Mouse (Mus musculus): ENCODE data around the gene Grm4. TPM values are rescaled to one million over a fixed set of nuclear protein-coding genes. Genes with fewer than 3 reads are reported as not detected.

Grm4 gene
- polyA plus RNA-seq, 1 experiment, result not detected

DNA sequence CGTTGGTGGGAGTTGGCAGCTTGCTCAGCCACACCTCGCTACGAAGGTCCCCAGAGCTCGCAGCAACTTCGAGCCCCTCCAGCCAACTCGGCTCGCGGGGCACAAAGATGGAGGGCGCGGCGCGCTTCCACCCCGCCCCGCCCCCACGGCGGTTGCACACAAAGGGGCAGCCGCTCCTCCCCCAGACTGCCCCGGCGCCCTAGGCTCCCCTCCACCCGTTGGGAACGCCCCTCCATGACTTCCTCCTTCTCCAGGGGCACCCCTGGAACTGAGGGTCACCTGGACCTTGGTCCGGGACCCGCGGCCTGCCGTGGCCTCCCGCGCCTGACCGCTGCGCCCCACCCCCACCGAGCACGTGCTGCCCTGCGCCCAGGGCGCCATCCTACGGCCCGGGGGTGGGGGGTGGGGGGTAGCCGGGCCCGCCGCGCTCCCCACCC, 33.9 kb upstream of the Grm4 start:
- H3K4me1 ChIP-seq (ENCODE audit: control insufficient read depth, insufficient read depth, low read length), result peaks cover 16% of the 10 kb centered on the region

DNA sequence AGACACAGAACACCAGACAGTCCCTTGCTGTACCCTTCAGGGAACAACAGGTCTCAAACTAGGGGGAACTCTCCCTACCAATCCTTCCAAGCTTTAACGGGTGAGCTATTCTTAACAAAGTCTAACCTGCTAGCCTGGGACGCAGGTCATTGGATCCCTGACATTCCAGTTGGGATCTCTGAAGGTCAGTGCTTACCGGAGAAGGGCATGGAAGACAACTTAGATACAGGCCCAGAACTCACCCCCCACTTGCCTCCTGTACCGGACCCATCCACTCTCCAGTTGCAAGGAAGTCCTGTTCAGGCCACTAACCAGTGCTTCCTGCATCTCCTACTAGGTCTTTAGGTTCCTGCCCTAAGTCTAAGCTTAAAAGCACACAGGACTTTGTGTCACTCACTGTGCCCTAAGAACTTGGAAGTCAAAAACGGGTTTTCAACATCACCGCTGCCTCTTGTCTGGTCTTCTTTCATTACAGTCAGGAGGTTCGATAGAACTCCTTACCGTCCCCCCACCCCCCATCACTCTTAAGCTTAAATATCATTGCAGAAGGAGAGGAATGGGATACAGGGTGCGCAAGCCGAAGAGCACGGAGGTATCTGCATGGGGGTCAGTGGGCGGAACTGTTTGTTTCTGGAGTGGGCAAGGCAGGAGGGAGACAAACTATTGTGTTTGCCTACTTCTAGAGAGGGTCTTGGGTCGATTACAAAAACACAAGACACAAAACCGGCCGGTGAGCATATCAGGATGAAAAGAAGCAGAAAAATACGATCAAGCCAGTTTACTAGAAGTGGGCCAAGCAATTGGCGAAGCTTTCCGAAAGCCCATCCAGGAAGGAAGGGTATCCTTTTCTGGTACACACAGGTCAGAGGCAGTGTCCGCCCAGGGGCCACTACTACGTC, 33.1 kb upstream of the Grm4 start:
- TF ChIP-seq CTCF (IDR thresholded peaks at IDR 0.05; ENCODE audit: control insufficient read depth, insufficient read depth, low read length) (no peak), POLR2A (IDR thresholded peaks at IDR 0.05; ENCODE audit: borderline replicate concordance, control insufficient read depth, low read depth, low read length) (no peak)
- 40% methylated on average over 20 of the region's 20 CpGs for WGBS
- H3K4me3 ChIP-seq (replicated peaks; ENCODE audit: control insufficient read depth, low read depth, low read length), result no peak overlapping the region
- H3K27ac ChIP-seq (ENCODE audit: control insufficient read depth, insufficient read depth, low read depth, low read length, poor library complexity), result peak overlapping the region; percentile 99
- H3K4me1 ChIP-seq (ENCODE audit: control insufficient read depth, insufficient read depth, low read length), result peaks cover 15% of the 10 kb centered on the region

More for the DNA sequence above, 33.9 kb upstream of the Grm4 start:
- Histone ChIP-seq H3K27ac (ENCODE audit: control insufficient read depth, insufficient read depth, low read depth, low read length, poor library complexity) (peak overlapping the region; percentile 99), H3K4me3 (replicated peaks; ENCODE audit: control insufficient read depth, low read depth, low read length) (peak overlapping the region; percentile 59)
- 1% methylated on average over 37 of the region's 39 CpGs for WGBS
- TF ChIP-seq CTCF (IDR thresholded peaks at IDR 0.05; ENCODE audit: control insufficient read depth, insufficient read depth, low read length) (no peak), POLR2A (IDR thresholded peaks at IDR 0.05; ENCODE audit: borderline replicate concordance, control insufficient read depth, low read depth, low read length) (peak; percentile 28; the same call in 1 of the 2 replicates)

DNA sequence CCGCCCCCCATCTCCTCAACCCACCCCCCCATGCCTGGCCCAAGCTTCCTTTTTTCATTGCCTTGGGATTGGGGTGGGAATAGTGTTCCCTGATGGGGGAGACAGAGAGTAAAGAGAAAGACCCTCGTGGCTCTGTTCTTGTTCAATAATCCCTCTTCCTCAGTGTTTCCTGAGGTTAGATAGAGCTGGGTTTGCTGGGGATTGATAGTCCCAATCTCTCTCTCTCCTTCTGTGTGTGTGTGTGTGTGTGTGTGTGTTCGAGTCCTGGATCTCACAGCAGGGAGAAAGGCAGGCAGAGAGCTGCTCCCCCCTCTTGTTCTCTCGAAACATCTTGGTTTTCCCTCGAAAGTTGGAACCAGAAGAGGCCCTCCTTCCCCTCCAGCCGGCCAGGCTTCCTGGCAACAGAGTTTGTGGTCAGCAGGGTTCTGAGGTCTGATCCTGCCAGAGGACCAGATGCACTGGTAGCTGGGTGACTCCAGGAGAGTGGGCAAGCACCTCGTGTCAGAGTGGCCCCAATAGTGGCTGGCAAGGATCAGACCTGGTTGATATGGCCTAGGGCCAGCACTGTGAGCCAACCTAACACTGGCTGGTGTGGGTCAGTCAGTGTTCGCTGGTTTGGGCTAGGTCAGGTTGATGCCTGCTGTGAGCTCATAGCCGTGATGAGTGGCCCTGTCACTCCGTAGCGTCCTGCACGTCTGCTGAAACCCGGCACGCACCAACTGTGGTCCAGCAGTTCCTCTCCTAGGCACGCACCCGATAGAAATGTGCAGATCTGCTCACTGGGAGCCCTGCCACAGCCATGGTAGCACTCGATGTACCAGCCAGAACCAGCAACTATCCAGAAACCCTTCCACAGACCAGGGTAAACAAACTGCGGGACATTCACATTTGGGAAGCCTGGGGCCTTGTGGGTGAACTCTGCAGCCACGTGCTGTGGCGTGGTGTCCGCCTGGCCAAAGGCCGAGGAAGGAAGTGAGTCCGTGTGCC, 31.3 kb upstream of the Grm4 start:
- no peak overlapping the region for H3K4me3 ChIP-seq (replicated peaks; ENCODE audit: control insufficient read depth, low read depth, low read length)
- TF ChIP-seq CTCF (IDR thresholded peaks at IDR 0.05; ENCODE audit: control insufficient read depth, insufficient read depth, low read length) (no peak), POLR2A (IDR thresholded peaks at IDR 0.05; ENCODE audit: borderline replicate concordance, control insufficient read depth, low read depth, low read length) (no peak)
- H3K4me1 ChIP-seq (ENCODE audit: control insufficient read depth, insufficient read depth, low read length), result peaks cover 12% of the 10 kb centered on the region
- H3K27ac ChIP-seq (ENCODE audit: control insufficient read depth, insufficient read depth, low read depth, low read length, poor library complexity), result peak overlapping the region; percentile 32
- WGBS, result 13% methylated on average over 23 of the region's 23 CpGs

DNA sequence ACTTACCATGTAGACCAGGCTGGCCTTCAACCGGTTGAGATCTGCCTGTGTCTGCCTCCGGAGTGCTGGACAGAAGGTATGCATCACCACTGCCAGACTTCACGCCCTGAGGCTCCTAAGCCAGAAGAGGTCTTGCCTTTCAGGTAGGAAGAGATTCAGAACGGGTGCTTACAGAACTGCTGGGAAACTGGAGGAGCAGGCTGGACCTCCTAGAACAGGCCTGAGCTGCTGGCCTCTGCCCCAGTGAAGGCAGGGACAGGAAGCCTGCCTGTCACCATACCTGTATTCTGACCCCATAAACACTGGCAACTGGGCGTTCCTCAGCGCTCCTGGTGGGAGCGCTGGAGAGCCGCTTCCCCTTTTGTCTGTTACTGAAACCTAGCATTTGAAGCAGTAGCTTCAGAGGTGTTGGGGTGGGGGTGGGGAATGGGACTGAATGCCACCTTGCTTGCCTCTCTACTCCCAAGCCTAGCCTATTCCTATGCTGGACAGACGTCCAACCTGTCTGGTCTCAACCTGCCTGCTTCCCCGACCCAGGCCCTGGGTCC, 30.3 kb upstream of the Grm4 start:
- peaks cover 12% of the 10 kb centered on the region for H3K4me1 ChIP-seq (ENCODE audit: control insufficient read depth, insufficient read depth, low read length)
- 42% methylated on average over 10 of the region's 10 CpGs for WGBS
- no peak overlapping the region for H3K27ac ChIP-seq (ENCODE audit: control insufficient read depth, insufficient read depth, low read depth, low read length, poor library complexity)
- TF ChIP-seq CTCF (IDR thresholded peaks at IDR 0.05; ENCODE audit: control insufficient read depth, insufficient read depth, low read length) (no peak), POLR2A (IDR thresholded peaks at IDR 0.05; ENCODE audit: borderline replicate concordance, control insufficient read depth, low read depth, low read length) (no peak)
- H3K4me3 ChIP-seq (replicated peaks; ENCODE audit: control insufficient read depth, low read depth, low read length), result no peak overlapping the region

DNA sequence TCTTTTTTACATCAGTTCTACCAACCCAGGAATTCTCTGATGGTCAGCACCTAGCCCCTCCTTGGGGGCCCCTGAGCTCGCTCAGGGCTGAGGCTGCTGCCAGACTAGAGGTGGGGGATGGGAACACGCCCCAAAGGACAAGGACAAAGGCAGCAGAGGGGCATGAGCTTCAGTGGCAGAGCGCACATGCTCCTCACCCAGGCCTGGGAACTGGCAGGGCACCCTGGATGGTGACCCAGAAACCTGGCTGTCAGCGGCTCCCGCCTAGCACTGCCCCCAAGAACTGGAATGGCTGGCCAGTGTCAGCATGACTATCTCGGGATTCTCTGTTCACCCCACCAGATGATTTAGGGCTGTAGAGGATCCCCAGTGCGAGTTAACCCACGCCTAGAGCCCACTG, 28.0 kb upstream of the Grm4 start:
- peaks cover 12% of the 10 kb centered on the region for H3K4me1 ChIP-seq (ENCODE audit: control insufficient read depth, insufficient read depth, low read length)
- TF ChIP-seq POLR2A (IDR thresholded peaks at IDR 0.05; ENCODE audit: borderline replicate concordance, control insufficient read depth, low read depth, low read length), result no peak
- no peak for TF ChIP-seq CTCF (IDR thresholded peaks at IDR 0.05; ENCODE audit: control insufficient read depth, insufficient read depth, low read length)
- WGBS, result 65% methylated on average over 8 of the region's 8 CpGs
- no peak overlapping the region for H3K4me3 ChIP-seq (replicated peaks; ENCODE audit: control insufficient read depth, low read depth, low read length)
- H3K27ac ChIP-seq (ENCODE audit: control insufficient read depth, insufficient read depth, low read depth, low read length, poor library complexity), result no peak overlapping the region

DNA sequence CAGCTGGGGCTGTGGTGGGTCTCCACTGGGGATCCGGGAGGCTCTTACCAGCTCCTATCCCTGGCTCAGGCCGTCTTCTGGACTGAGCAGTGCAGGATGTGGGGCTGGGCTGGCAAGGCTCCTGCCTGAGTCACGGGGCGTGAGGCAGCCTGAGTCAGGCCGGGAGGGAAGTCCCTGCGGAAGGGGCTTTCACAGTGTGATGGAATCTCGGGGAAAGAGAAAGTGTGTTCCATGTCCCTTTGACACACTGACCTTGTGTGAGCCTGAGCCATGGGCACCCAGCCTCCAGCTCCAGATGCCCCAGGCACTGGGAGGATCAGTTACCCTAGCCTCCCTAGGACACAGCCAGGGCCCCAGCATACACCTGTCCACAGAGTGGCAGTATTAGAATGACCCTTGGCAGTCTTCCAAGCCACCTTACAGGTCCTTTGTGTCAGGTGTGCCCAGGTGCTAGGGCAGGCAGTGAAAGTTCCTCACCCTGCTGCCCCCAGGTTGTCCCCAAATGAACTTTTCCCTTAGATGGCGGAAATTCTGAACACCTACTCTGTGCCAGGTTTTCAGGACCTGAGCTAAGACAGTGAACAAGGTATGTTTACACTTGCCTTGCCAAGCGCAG, 26.2 kb upstream of the Grm4 start:
- TF ChIP-seq CTCF (IDR thresholded peaks at IDR 0.05; ENCODE audit: control insufficient read depth, insufficient read depth, low read length) (no peak), POLR2A (IDR thresholded peaks at IDR 0.05; ENCODE audit: borderline replicate concordance, control insufficient read depth, low read depth, low read length) (no peak; the same call in 1 of the 2 replicates)
- Histone ChIP-seq H3K4me1 (ENCODE audit: control insufficient read depth, insufficient read depth, low read length) (peaks cover 5% of the 10 kb centered on the region), H3K4me3 (replicated peaks; ENCODE audit: control insufficient read depth, low read depth, low read length) (no peak overlapping the region), H3K27ac (ENCODE audit: control insufficient read depth, insufficient read depth, low read depth, low read length, poor library complexity) (no peak overlapping the region)
- 53% methylated on average over 9 of the region's 9 CpGs for WGBS

DNA sequence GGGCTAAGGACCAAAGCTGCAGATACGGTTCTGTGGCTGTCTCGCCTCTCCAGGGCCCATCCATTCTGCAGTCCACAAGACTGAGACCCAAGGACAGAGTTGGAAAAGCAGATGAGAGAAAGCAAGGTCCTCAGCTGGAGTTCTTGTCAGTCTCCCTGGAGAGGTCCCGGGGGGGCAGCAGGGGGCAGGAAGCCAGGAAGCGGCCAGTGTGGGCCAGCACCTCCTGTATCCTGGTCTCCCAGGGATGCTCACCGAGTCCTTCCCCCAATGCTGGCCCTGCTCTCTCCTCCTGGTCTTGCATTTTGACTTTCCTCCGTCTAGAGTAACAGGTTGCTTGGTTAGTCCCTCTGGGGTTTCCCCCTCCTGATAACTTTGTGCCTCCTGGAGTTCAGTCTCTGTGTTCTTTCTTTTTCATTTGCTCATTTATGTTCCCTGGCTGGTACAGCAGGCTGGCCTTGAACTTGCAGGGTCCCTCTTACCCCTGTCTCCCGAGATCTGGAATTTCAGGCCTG, 25.4 kb upstream of the Grm4 start:
- no peak overlapping the region for H3K4me3 ChIP-seq (replicated peaks; ENCODE audit: control insufficient read depth, low read depth, low read length)
- WGBS, result 72% methylated on average over 7 of the region's 7 CpGs
- no peak overlapping the region for H3K27ac ChIP-seq (ENCODE audit: control insufficient read depth, insufficient read depth, low read depth, low read length, poor library complexity)
- H3K4me1 ChIP-seq (ENCODE audit: control insufficient read depth, insufficient read depth, low read length), result peaks cover 3% of the 10 kb centered on the region
- TF ChIP-seq POLR2A (IDR thresholded peaks at IDR 0.05; ENCODE audit: borderline replicate concordance, control insufficient read depth, low read depth, low read length) (no peak), CTCF (IDR thresholded peaks at IDR 0.05; ENCODE audit: control insufficient read depth, insufficient read depth, low read length) (no peak)
